Mouse (Mus musculus) heart, embryonic 13.5 days (tissue): ENCODE results near the gene Ankrd50. TPM values are rescaled to one million over a fixed set of nuclear protein-coding genes. Genes with fewer than 3 reads are reported as not detected.

Experiments
- ATAC-seq: fragments of 200-750 bp; cut with Nextera tagmentation; 2 replicates; pipeline ENCODE4 v1.8.0; 2017; ENCODE audit warnings: moderate TSS enrichment; ENCODE audit not compliant: insufficient number of reproducible peaks, low FRiP score, low TSS enrichment; ENCODE audit errors: extremely low read depth
- H3K27ac ChIP-seq: fragments of 300-500 bp; sonication (generic); replicated peaks from 2 replicates; pipeline ENCODE4 v1.5.1; 2015; ENCODE audit warnings: moderate library complexity, mild to moderate bottlenecking, inconsistent platforms
- H3K27me3 ChIP-seq: fragments of 300-500 bp; sonication (generic); replicated peaks from 2 replicates; pipeline ENCODE4 v1.6.1; 2015; ENCODE audit warnings: mild to moderate bottlenecking, inconsistent platforms
- H3K36me3 ChIP-seq: fragments of 300-500 bp; sonication (generic); 2 replicates; pipeline ENCODE4 v1.6.1; 2015; ENCODE audit warnings: mild to moderate bottlenecking, inconsistent platforms
- H3K4me1 ChIP-seq: fragments of 300-500 bp; sonication (generic); 2 replicates; pipeline ENCODE4 v1.6.1; 2015; ENCODE audit warnings: inconsistent platforms
- H3K4me2 ChIP-seq: fragments of 300-500 bp; sonication (generic); 2 replicates; pipeline ENCODE4 v1.6.1; 2015; ENCODE audit warnings: inconsistent platforms, mild to moderate bottlenecking, moderate library complexity
- H3K4me3 ChIP-seq: fragments of 300-500 bp; sonication (generic); 2 replicates; pipeline ENCODE4 v1.5.1; 2015; ENCODE audit warnings: moderate library complexity, mild to moderate bottlenecking, inconsistent platforms
- H3K9ac ChIP-seq: fragments of 300-500 bp; sonication (generic); 2 replicates; pipeline ENCODE4 v1.6.1; 2015; ENCODE audit warnings: inconsistent platforms, mild to moderate bottlenecking, moderate library complexity
- H3K9me3 ChIP-seq: fragments of 300-500 bp; sonication (generic); 2 replicates; pipeline ENCODE4 v1.6.1; 2016; ENCODE audit warnings: inconsistent platforms
- WGBS: fragments of 180-500 bp; shearing (Covaris S2); methylation state at CpG from one replicate; pipeline ENCODE4 v1.1.7; 2015; ENCODE audit warnings: mixed read lengths; 5-methylcytosine and 5-hydroxymethylcytosine counted together
- polyA plus RNA-seq: library from polyadenylated mRNA; unstranded; fragments of >200 nt; fragmentation: Nextera tagmentation; extraction: Ambion mirVana; gene quantifications from 2 replicates; pipeline ENCODE4 v1.2.1, GENCODE M21; 2015

Gene Ankrd50
- polyA plus RNA-seq = 13.3 and 14.0 TPM in 2 replicates

- H3K9ac ChIP-seq = peak within 1 kb of the TSS; percentile 94
- H3K27ac ChIP-seq = peak within 1 kb of the TSS; percentile 90
- H3K4me3 ChIP-seq = peak within 1 kb of the TSS; percentile 83
- H3K36me3 ChIP-seq = peaks cover 27% of the 10 kb centered on the region
- peak within 1 kb of the TSS; percentile 82 for H3K4me2 ChIP-seq
- no peaks in the 10 kb centered on the region for H3K27me3 ChIP-seq
- WGBS = under 1% methylated on average over 75 of the region's 81 CpGs
- peaks cover 44% of the 10 kb centered on the region for H3K4me1 ChIP-seq
- no peaks in the 10 kb centered on the region for H3K9me3 ChIP-seq
- peak; percentile 97 for ATAC-seq
Measured at GRCm38 (mm10) chr3:38484191-38485106, at the start of gene Ankrd50. Gene Ankrd50, minus strand, starts transcription at chr3:38484844.

- 86% methylated on average over 6 of the region's 6 CpGs for WGBS
- Histone ChIP-seq H3K4me1 (no peaks in the 10 kb centered on the region), H3K9ac (no peak overlapping the region), H3K27ac (no peak overlapping the region), H3K9me3 (0 out of 2 replicates have a peak, but pooled peaks cover 4% of the 10 kb centered on the region), H3K4me3 (no peak overlapping the region), H3K27me3 (no peaks in the 10 kb centered on the region), H3K4me2 (no peak overlapping the region), H3K36me3 (no peaks in the 10 kb centered on the region)
- ATAC-seq = no peak
Measured at GRCm38 (mm10) chr3:38534245-38534644, 49.6 kb upstream of the Ankrd50 start.

- no peak overlapping the region for H3K9ac ChIP-seq
- no peaks in the 10 kb centered on the region for H3K4me1 ChIP-seq
- no peaks in the 10 kb centered on the region for H3K36me3 ChIP-seq
- ATAC-seq = no peak
- no peak overlapping the region for H3K4me3 ChIP-seq
- no peak overlapping the region for H3K4me2 ChIP-seq
- H3K27me3 ChIP-seq = no peaks in the 10 kb centered on the region
- no peaks in the 10 kb centered on the region for H3K9me3 ChIP-seq
- H3K27ac ChIP-seq = no peak overlapping the region
- WGBS = 73% methylated on average over 2 of the region's 2 CpGs
Measured at GRCm38 (mm10) chr3:38520426-38520825, 35.8 kb upstream of the Ankrd50 start.

- Histone ChIP-seq H3K9me3 (no peaks in the 10 kb centered on the region), H3K27me3 (no peaks in the 10 kb centered on the region), H3K27ac (no peak overlapping the region), H3K4me3 (no peak overlapping the region), H3K4me1 (no peaks in the 10 kb centered on the region), H3K9ac (no peak overlapping the region), H3K4me2 (no peak overlapping the region), H3K36me3 (no peaks in the 10 kb centered on the region)
- WGBS = 80% methylated on average over 3 of the region's 3 CpGs
- no peak for ATAC-seq
Measured at GRCm38 (mm10) chr3:38519971-38520370, 35.3 kb upstream of the Ankrd50 start.

GRCm38 (mm10) chr3:38503606-38504005, 19.0 kb upstream of the Ankrd50 start:
- WGBS = 62% methylated on average over 4 of the region's 4 CpGs
- Histone ChIP-seq H3K27me3 (no peaks in the 10 kb centered on the region), H3K27ac (no peak overlapping the region), H3K4me2 (no peak overlapping the region), H3K9me3 (no peaks in the 10 kb centered on the region), H3K4me1 (0 out of 2 replicates have a peak, but pooled peaks cover 3% of the 10 kb centered on the region), H3K9ac (no peak overlapping the region), H3K4me3 (no peak overlapping the region), H3K36me3 (no peaks in the 10 kb centered on the region)
- no peak for ATAC-seq

- H3K4me3 ChIP-seq = no peak overlapping the region
- no peak overlapping the region for H3K9ac ChIP-seq
- no peaks in the 10 kb centered on the region for H3K9me3 ChIP-seq
- H3K4me1 ChIP-seq = 0 out of 2 replicates have a peak, but pooled peaks cover 3% of the 10 kb centered on the region
- no peak overlapping the region for H3K4me2 ChIP-seq
- WGBS = 69% methylated on average over 5 of the region's 5 CpGs
- H3K27ac ChIP-seq = no peak overlapping the region
- H3K27me3 ChIP-seq = no peaks in the 10 kb centered on the region
- H3K36me3 ChIP-seq = no peaks in the 10 kb centered on the region
- ATAC-seq = no peak
Measured at GRCm38 (mm10) chr3:38502156-38502555, 17.5 kb upstream of the Ankrd50 start.

GRCm38 (mm10) chr3:38501739-38502138, 17.1 kb upstream of the Ankrd50 start:
- H3K36me3 ChIP-seq = no peaks in the 10 kb centered on the region
- no peak overlapping the region for H3K4me3 ChIP-seq
- H3K27me3 ChIP-seq = no peaks in the 10 kb centered on the region
- no peak overlapping the region for H3K9ac ChIP-seq
- 96% methylated on average over 2 of the region's 2 CpGs for WGBS
- no peak overlapping the region for H3K27ac ChIP-seq
- H3K4me1 ChIP-seq = 0 out of 2 replicates have a peak, but pooled peaks cover 3% of the 10 kb centered on the region
- H3K9me3 ChIP-seq = no peaks in the 10 kb centered on the region
- ATAC-seq = no peak
- H3K4me2 ChIP-seq = no peak overlapping the region

GRCm38 (mm10) chr3:38501316-38501715, 16.7 kb upstream of the Ankrd50 start:
- no peaks in the 10 kb centered on the region for H3K27me3 ChIP-seq
- H3K36me3 ChIP-seq = no peaks in the 10 kb centered on the region
- no peak overlapping the region for H3K9ac ChIP-seq
- H3K4me3 ChIP-seq = no peak overlapping the region
- H3K27ac ChIP-seq = no peak overlapping the region
- WGBS = 50% methylated on average over 5 of the region's 5 CpGs
- 0 out of 2 replicates have a peak, but pooled peaks cover 3% of the 10 kb centered on the region for H3K4me1 ChIP-seq
- no peak overlapping the region for H3K4me2 ChIP-seq
- no peaks in the 10 kb centered on the region for H3K9me3 ChIP-seq
- ATAC-seq = no peak

- 89% methylated on average over 3 of the region's 3 CpGs for WGBS
- Histone ChIP-seq H3K36me3 (no peaks in the 10 kb centered on the region), H3K4me1 (0 out of 2 replicates have a peak, but pooled peaks cover 3% of the 10 kb centered on the region), H3K27ac (no peak overlapping the region), H3K9me3 (no peaks in the 10 kb centered on the region), H3K9ac (no peak overlapping the region), H3K4me3 (no peak overlapping the region), H3K4me2 (no peak overlapping the region), H3K27me3 (no peaks in the 10 kb centered on the region)
- no peak for ATAC-seq
Measured at GRCm38 (mm10) chr3:38498561-38498960, 13.9 kb upstream of the Ankrd50 start.

GRCm38 (mm10) chr3:38496795-38497385, 12.2 kb upstream of the Ankrd50 start:
- ATAC-seq = no peak
- Histone ChIP-seq H3K27ac (no peak overlapping the region), H3K4me3 (no peak overlapping the region), H3K9ac (no peak overlapping the region), H3K36me3 (no peaks in the 10 kb centered on the region), H3K4me2 (no peak overlapping the region), H3K27me3 (no peaks in the 10 kb centered on the region), H3K9me3 (no peaks in the 10 kb centered on the region), H3K4me1 (peaks cover 8% of the 10 kb centered on the region; the same call in 1 of the 2 replicates)
- 75% methylated on average over 3 of the region's 3 CpGs for WGBS

GRCm38 (mm10) chr3:38491702-38492101, 7.1 kb upstream of the Ankrd50 start:
- Histone ChIP-seq H3K9ac (no peak overlapping the region), H3K27me3 (no peaks in the 10 kb centered on the region), H3K36me3 (no peaks in the 10 kb centered on the region), H3K4me2 (no peak overlapping the region), H3K9me3 (no peaks in the 10 kb centered on the region), H3K4me3 (no peak overlapping the region), H3K27ac (0 out of 2 replicates have a peak overlapping the region, but pooled peaks have one; percentile 48), H3K4me1 (peaks cover 15% of the 10 kb centered on the region)
- WGBS = 66% methylated on average over 3 of the region's 3 CpGs
- ATAC-seq = no peak
